Mouse (Mus musculus): Measurements from ENCODE around the gene Il3ra. TPM values are rescaled to one million over a fixed set of nuclear protein-coding genes. Genes with fewer than 3 reads are reported as not detected.

Il3ra gene
- total RNA-seq, 4 experiments from 2014 or later, result 3.7 to 10.8 (median 5.0) TPM

- no peak for DNase-seq (ENCODE audit: low spot score in 2 of 2)
These were observed 8.7 kb downstream of the Il3ra start for GRCm38 (mm10) chr14:14354511-14355359.

DNA sequence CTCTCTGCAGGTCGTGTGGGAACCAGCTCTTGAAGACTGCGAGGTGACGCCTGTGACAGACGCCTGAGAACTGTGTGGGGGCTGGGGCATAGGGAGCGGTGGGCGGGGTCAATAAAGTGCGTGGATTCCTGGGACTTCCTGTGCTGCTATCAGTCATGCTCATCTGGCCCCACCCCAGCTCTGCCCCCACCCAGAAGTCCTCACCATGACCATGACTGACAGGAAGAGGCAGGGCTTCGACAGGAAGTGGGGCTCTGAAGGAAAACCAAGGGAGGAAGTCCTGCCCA, 9.2 kb downstream of the Il3ra start:
- DNase-seq (ENCODE audit: low spot score in 2 of 2), result no peak

DNA sequence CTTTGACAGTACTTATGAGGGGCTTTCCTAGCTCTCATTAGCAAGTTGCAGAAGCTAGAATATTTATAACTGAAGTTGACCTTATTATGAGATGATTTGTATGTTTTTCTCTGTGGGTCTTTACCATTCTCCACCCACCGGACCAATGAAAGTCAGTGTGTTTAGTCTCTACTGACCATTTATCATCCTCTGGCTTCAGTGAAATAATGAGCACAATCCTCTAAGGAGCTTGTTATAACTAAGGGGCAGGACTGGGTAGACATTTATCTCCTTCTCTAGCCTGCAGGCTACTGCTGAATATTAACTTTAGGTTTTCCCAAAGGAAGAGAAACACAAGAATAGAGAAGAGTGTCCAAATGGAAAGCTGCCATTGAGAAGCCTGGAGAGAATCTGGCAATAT, 49.5 kb downstream of the Il3ra start:
- DNase-seq (ENCODE audit: low spot score in 2 of 2), result no peak

DNA sequence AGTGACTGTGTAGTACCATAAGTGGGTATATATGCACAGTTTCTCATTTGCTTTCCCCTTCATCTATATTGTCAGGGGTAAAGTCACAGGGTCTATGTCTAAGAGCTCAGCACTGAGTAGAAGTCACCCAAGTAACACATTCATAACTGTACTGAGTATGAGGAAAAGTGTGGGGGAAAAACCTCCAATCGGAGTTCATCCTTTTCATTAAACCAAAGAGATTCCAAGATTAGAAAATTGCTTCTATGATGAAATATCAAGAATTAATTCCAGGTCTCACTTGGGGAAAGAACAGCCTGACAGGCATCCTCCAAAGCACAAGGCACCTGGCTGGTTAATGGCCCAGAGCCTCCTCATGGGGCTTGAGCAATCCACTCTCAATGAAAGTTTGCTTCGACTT, 54.9 kb downstream of the Il3ra start, which contains the start of gene Olfr721-ps1:
Gene Olfr721-ps1, plus strand, starts transcription at position 301 of the 400 bp plus-strand sequence.
- no peak for DNase-seq (ENCODE audit: low spot score in 2 of 2)

Other genes starting within 250 kb of the Il3ra start
- 100 to 1,000 TPM; 111 to 121 (median 118) TPM for gene Psmd6, start 225.3 kb upstream of the Il3ra start, total RNA-seq (2022)
- gene Olfr720, start 159.4 kb upstream of the Il3ra start, total RNA-seq (2022), result not detected
- not detected for gene Olfr31, start 23.4 kb upstream of the Il3ra start, total RNA-seq (2022)
- gene Olfr721-ps1, start 55.0 kb downstream of the Il3ra start, total RNA-seq (2022), result not detected

All from layer of hippocampus, adult 8-10 months (tissue).